Mouse (Mus musculus) cerebellum, adult 2 months (tissue): ENCODE data around the gene Hepacam.
A peak's percentile ranks its signal among the peaks of the same experiment; 100 is the strongest.

Experiments
- CTCF ChIP-seq: fragments of 200-500 bp; IDR thresholded peaks from 2 replicates; pipeline ENCODE4 v1.5.1; 2011; ENCODE audit warnings: low read depth, mild to moderate bottlenecking, control low read depth, low read length, moderate library complexity, borderline replicate concordance; ENCODE audit not compliant: insufficient read depth
- POLR2A ChIP-seq: fragments of 200-500 bp; IDR thresholded peaks from 2 replicates; pipeline ENCODE4 v1.6.1; 2011; ENCODE audit warnings: low read length, control low read depth, borderline replicate concordance; ENCODE audit not compliant: insufficient read depth

DNA sequence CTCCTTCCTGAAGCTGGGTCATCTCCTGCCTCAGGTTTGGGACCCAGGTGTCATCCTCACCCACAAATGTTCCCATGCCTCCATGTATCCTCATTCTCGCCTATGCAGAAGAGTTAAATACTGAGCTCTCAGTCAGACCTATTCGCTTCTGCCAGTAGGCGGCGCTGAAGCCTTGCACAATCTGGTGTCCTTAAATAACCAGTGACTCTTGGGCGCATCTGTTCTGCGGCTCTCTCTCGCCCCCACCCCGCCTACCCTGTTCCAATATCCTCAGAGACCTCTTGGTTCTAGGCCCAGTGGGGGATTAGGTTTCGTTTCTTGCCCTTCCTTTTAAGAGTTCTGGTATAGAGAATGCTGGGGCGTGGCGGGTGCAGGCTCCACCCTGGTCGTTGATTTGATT, 63.4 kb downstream of the Hepacam start:
- TF ChIP-seq CTCF (peak; percentile 90), POLR2A (no peak)
